Mouse (Mus musculus): Measurements from ENCODE around the gene Epha1.

Gene Epha1

DNA sequence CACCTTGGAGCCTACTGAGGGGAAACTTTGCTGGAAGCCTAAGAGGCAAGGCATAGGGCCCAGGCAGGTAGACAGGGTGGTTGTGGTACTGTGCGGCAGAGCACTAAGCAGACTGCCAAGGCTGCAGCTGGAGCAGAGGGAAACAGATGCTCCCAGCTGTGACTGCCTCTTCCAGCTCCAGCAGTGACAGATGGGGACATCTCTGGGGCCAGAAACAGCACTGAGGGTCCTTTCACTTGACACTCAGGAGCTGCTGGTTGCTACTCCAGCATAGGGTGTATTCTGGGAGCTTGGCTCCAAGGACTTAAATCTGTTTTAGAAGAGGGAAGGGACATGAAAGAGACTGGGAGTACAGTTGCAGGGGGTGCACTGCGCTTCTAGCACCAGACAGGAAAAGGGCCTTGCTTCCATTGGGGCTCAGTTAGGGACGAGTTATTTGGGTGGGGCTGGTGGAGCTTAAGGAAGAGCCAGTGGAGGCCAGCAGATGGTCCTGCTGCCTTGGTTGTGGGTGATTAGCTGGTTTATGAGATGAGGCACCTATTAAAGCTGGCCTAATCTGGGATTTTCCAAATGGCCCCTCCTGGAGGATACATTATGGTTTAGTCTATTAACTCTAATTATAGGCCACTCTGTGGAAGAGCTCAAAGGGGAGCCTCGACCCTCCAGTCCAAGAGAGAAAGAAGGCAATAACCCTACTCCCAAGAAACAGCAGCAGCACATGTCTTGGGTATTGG is 2.3 kb downstream of the Epha1 start:
- Histone ChIP-seq H3K9me3 (ENCODE audit: low read length) (peaks cover 14% of the 10 kb centered on the region), H3K4me3 (replicated peaks; ENCODE audit: low read length) (no peak overlapping the region), H3K4me1 (replicated peaks; ENCODE audit: low read depth, low read length) (peaks cover 27% of the 10 kb centered on the region), H3K36me3 (ENCODE audit: insufficient read depth, low read length) (no peaks in the 10 kb centered on the region), H3K27me3 (ENCODE audit: insufficient read depth, low read length) (peaks cover 59% of the 10 kb centered on the region)
- TF ChIP-seq CTCF (conservative IDR thresholded peaks at IDR 0.05; ENCODE audit: low read length): no peak
- no peak for TF ChIP-seq NANOG (IDR thresholded peaks at IDR 0.05; ENCODE audit: borderline replicate concordance, low read length)
- TF ChIP-seq POU5F1 (IDR thresholded peaks at IDR 0.05; ENCODE audit: borderline replicate concordance, low read length): no peak

DNA sequence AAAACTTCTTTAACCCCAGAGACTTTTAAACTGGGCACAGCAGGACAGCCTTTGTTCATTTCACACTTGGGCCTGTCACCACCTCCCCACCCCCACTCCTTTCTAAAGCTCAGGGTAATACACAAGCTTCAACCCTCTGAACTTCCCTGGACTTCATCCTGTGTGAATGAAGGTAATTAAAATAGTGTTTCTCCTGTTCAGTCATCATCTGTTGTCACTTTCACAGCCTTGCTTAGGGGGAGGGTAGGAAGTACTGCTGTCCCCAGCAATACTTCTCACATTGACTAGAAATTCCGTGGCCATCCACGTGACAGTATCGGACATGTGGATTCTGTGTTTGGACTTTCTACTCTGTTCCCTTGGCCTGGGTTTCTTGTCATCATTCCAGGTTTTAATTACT is 3.2 kb downstream of the Epha1 start:
- Histone ChIP-seq H3K9me3 (ENCODE audit: low read length) (peaks cover 14% of the 10 kb centered on the region), H3K27me3 (ENCODE audit: insufficient read depth, low read length) (peaks cover 52% of the 10 kb centered on the region), H3K4me1 (replicated peaks; ENCODE audit: low read depth, low read length) (peaks cover 27% of the 10 kb centered on the region), H3K4me3 (replicated peaks; ENCODE audit: low read length) (no peak overlapping the region), H3K36me3 (ENCODE audit: insufficient read depth, low read length) (no peaks in the 10 kb centered on the region)
- no peak for TF ChIP-seq POU5F1 (IDR thresholded peaks at IDR 0.05; ENCODE audit: borderline replicate concordance, low read length)
- no peak for TF ChIP-seq CTCF (conservative IDR thresholded peaks at IDR 0.05; ENCODE audit: low read length)
- TF ChIP-seq NANOG (IDR thresholded peaks at IDR 0.05; ENCODE audit: borderline replicate concordance, low read length): no peak

DNA sequence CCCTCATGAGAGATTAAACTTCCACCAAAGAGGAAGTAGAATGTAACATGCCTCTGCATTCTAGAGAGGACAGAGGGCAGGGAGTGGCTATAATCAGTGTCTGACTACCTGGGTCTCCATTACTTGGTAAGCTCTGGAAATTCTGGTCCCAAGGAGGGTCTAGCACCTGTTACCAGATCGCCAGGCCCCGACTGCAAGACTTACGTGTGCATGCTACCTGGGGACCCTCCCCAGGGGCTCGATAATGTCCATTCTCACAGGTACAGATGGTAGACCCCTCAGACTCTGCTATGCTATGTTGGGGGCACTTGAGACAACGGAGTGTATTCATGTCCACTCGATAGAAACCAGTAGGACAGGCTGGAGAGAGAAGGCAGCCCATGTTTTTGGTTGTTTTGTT is 7.9 kb downstream of the Epha1 start:
- H3K36me3 ChIP-seq (ENCODE audit: insufficient read depth, low read length): no peaks in the 10 kb centered on the region
- peaks cover 45% of the 10 kb centered on the region for H3K27me3 ChIP-seq (ENCODE audit: insufficient read depth, low read length)
- TF ChIP-seq CTCF (conservative IDR thresholded peaks at IDR 0.05; ENCODE audit: low read length) (no peak), NANOG (IDR thresholded peaks at IDR 0.05; ENCODE audit: borderline replicate concordance, low read length) (no peak), POU5F1 (IDR thresholded peaks at IDR 0.05; ENCODE audit: borderline replicate concordance, low read length) (no peak)
- peaks cover 6% of the 10 kb centered on the region for H3K4me1 ChIP-seq (replicated peaks; ENCODE audit: low read depth, low read length)
- no peak overlapping the region for H3K4me3 ChIP-seq (replicated peaks; ENCODE audit: low read length)
- H3K9me3 ChIP-seq (ENCODE audit: low read length): no peaks in the 10 kb centered on the region

DNA sequence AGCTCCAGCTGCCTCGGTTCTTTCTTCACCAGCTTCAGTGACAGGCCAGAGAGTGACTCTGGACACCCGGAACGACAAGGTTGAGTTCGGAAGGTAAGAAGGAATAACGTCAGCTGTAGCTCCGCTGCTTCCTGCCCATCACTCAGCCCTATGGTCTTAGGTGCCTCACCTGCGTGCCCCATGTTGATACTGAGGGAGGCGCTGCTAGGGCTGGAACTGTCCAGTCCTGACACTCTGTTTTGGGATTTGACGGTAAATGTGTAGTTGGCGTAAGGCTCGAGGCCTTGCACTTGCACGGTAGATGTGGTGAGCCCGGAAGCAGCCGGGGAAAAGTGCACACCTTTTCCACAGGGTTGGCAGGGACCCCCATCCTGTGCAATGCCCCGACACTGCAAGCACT is 8.5 kb downstream of the Epha1 start:
- no peak for TF ChIP-seq CTCF (conservative IDR thresholded peaks at IDR 0.05; ENCODE audit: low read length)
- TF ChIP-seq NANOG (IDR thresholded peaks at IDR 0.05; ENCODE audit: borderline replicate concordance, low read length): no peak
- TF ChIP-seq POU5F1 (IDR thresholded peaks at IDR 0.05; ENCODE audit: borderline replicate concordance, low read length): no peak
- H3K36me3 ChIP-seq (ENCODE audit: insufficient read depth, low read length): peaks cover 6% of the 10 kb centered on the region; the same call in 1 of the 2 replicates
- peaks cover 2% of the 10 kb centered on the region for H3K4me1 ChIP-seq (replicated peaks; ENCODE audit: low read depth, low read length)
- H3K9me3 ChIP-seq (ENCODE audit: low read length): no peaks in the 10 kb centered on the region
- H3K4me3 ChIP-seq (replicated peaks; ENCODE audit: low read length): no peak overlapping the region
- H3K27me3 ChIP-seq (ENCODE audit: insufficient read depth, low read length): peaks cover 49% of the 10 kb centered on the region

DNA sequence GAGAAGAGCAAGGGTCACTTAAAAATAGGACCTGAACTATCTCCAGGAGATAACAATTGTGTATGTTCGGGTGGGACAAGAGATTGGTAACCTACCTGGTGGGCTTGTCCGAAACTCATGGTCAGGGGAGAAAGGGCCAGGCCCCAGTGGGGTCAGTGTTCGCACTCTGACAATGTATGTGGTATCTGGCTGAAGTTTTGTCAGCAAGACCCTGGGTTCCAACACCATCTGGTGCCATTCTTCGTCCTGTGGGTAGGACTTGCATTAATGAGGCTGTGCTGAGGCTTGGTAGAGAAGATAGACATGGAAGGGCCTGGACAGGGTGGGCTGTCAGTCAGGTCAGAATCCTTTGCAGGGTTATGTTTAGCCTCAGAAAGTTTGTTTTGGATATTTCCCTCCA is 9.0 kb downstream of the Epha1 start:
- no peaks in the 10 kb centered on the region for H3K4me1 ChIP-seq (replicated peaks; ENCODE audit: low read depth, low read length)
- peaks cover 49% of the 10 kb centered on the region for H3K27me3 ChIP-seq (ENCODE audit: insufficient read depth, low read length)
- no peaks in the 10 kb centered on the region for H3K9me3 ChIP-seq (ENCODE audit: low read length)
- H3K4me3 ChIP-seq (replicated peaks; ENCODE audit: low read length): no peak overlapping the region
- H3K36me3 ChIP-seq (ENCODE audit: insufficient read depth, low read length): peaks cover 10% of the 10 kb centered on the region; the same call in 1 of the 2 replicates
- TF ChIP-seq POU5F1 (IDR thresholded peaks at IDR 0.05; ENCODE audit: borderline replicate concordance, low read length): no peak

DNA sequence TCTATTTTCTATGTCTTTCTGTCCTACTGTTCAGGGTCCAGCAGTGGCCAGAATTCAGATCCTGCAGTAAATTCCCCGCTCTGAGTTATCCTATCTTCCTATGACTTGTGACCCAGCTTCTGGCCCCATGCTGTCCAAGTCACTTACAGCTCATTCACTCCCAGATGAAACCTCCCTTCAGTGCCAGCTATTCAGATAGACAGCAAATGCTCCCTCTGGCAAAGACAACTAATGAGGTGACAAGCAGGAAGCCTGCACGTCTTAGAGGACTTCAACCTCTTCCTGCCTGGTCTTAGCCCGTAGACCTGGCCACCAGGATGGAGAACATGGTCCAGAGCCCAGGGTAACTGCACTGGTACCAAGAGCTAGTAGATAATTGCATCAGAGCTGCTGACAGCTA is 10.1 kb downstream of the Epha1 start:
- no peaks in the 10 kb centered on the region for H3K9me3 ChIP-seq (ENCODE audit: low read length)
- peaks cover 16% of the 10 kb centered on the region; the same call in 1 of the 2 replicates for H3K36me3 ChIP-seq (ENCODE audit: insufficient read depth, low read length)
- TF ChIP-seq NANOG (IDR thresholded peaks at IDR 0.05; ENCODE audit: borderline replicate concordance, low read length): no peak
- no peak for TF ChIP-seq POU5F1 (IDR thresholded peaks at IDR 0.05; ENCODE audit: borderline replicate concordance, low read length)
- no peak for TF ChIP-seq CTCF (conservative IDR thresholded peaks at IDR 0.05; ENCODE audit: low read length)
- peaks cover 49% of the 10 kb centered on the region for H3K27me3 ChIP-seq (ENCODE audit: insufficient read depth, low read length)
- no peaks in the 10 kb centered on the region; the same call in 1 of the 2 replicates for H3K4me1 ChIP-seq (replicated peaks; ENCODE audit: low read depth, low read length)
- H3K4me3 ChIP-seq (replicated peaks; ENCODE audit: low read length): no peak overlapping the region

DNA sequence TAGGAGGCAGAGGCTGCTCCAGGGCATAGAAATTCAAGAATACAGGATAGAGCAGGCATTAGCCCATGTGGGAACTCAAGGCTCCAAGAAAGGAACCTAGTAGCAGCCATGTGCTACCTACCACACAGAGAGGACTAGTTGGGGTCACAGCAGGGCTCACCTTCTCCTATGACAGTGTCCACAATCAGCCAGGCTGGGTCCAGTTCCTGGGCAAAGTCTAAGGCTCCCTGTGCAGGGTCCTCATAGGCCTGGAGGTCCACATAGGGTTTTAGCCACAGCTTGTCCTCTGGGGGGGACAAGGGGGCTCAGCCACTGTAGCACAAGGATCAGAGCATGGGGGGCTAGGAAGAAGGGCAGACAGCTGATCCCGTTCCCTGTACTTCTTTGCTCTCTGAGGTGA is 10.6 kb downstream of the Epha1 start:
- Histone ChIP-seq H3K27me3 (ENCODE audit: insufficient read depth, low read length) (peaks cover 49% of the 10 kb centered on the region), H3K36me3 (ENCODE audit: insufficient read depth, low read length) (peaks cover 21% of the 10 kb centered on the region), H3K9me3 (ENCODE audit: low read length) (no peaks in the 10 kb centered on the region), H3K4me1 (replicated peaks; ENCODE audit: low read depth, low read length) (no peaks in the 10 kb centered on the region; the same call in 1 of the 2 replicates), H3K4me3 (replicated peaks; ENCODE audit: low read length) (no peak overlapping the region)
- TF ChIP-seq POU5F1 (IDR thresholded peaks at IDR 0.05; ENCODE audit: borderline replicate concordance, low read length) (no peak), CTCF (conservative IDR thresholded peaks at IDR 0.05; ENCODE audit: low read length) (no peak)

DNA sequence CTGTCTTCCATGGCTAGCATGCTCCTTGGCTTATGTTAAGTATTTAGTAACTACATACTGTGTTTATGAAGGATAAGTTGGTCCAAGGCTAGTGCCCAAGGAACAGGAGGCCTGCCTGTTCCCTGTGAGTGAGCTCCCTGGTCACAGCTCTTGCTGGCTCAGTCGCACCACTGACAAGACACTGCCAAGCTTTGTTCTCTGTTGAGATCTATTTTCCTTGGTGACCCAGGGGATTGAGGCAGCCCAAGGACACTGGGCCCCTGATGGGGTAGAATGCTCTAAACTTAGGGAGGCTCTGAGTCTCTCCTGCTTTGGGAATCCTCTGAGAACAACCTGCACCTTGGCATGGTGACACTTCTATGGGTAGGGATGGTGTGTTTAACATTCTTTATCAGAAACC is 11.0 kb downstream of the Epha1 start:
- TF ChIP-seq NANOG (IDR thresholded peaks at IDR 0.05; ENCODE audit: borderline replicate concordance, low read length) (no peak), CTCF (conservative IDR thresholded peaks at IDR 0.05; ENCODE audit: low read length) (no peak), POU5F1 (IDR thresholded peaks at IDR 0.05; ENCODE audit: borderline replicate concordance, low read length) (no peak)
- Histone ChIP-seq H3K36me3 (ENCODE audit: insufficient read depth, low read length) (peaks cover 25% of the 10 kb centered on the region), H3K27me3 (ENCODE audit: insufficient read depth, low read length) (peaks cover 47% of the 10 kb centered on the region), H3K4me1 (replicated peaks; ENCODE audit: low read depth, low read length) (peaks cover 4% of the 10 kb centered on the region; the same call in 1 of the 2 replicates), H3K9me3 (ENCODE audit: low read length) (no peaks in the 10 kb centered on the region), H3K4me3 (replicated peaks; ENCODE audit: low read length) (no peak overlapping the region)

Data from E14TG2a.4 (cell line).